Comparison of ENCODE assay signal across 8 mouse cellular contexts in the genomic region with DNA sequence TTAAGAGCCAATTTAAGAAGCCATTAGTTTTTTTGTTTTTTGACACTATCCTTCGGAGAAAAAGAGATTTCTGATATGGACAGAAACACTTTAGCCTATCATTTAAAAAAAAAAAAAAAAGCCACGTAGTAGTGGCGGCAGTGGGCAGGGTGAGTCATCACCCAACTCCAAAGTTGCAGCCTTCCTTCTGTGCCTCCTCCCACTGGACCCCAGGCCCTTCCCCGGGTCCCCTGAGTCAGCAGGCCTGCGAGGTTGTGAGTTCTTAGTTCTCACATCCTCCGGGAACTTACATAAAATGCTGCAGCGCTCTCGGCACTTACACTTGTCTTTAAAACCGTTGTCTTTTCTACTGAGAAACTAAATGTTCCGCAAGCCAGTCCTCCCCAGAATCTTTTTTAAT. TPM values are rescaled to one million over a fixed set of nuclear protein-coding genes. Genes with fewer than 3 reads are reported as not detected.
DNase-seq lines count a peak whose midpoint lies in the region; ATAC-seq and TF ChIP-seq lines count a peak whose summit lies in the region.

No protein-coding gene starts in this region.

- peak; percentile 25 for DNase-seq in left cerebral cortex, adult 11 months (ENCODE audit: low spot score)
- DNase-seq in left cerebral cortex, postnatal 4 days, result no peak
- peak; percentile 69 for DNase-seq in adrenal gland, postnatal 10 days
- DNase-seq in hindbrain, embryonic 11.5 days (ENCODE audit: low spot score), result peak; percentile 36
- no peak for DNase-seq in limb, embryonic 14.5 days (ENCODE audit: low spot score)
- DNase-seq in thymus, postnatal 14 days, result peak; percentile 45

- no peak for ATAC-seq in forebrain, embryonic 15.5 days (replicated peaks)
- ATAC-seq in hindbrain, embryonic 11.5 days (ENCODE audit: low FRiP score), result no peak
- no peak for ATAC-seq in limb, embryonic 14.5 days (ENCODE audit: low FRiP score, low read depth)
- no peak for ATAC-seq in midbrain, embryonic 13.5 days

- no peak for TF ChIP-seq POLR2A in limb, embryonic 14.5 days (IDR thresholded peaks at IDR 0.05; ENCODE audit: borderline replicate concordance, extremely low read depth, insufficient read depth, insufficient read length)

- H3K27ac ChIP-seq in forebrain, embryonic 15.5 days (replicated peaks), result no peak overlapping the region
- H3K27ac ChIP-seq in hindbrain, embryonic 11.5 days (ENCODE audit: low read depth, low read length), result no peak overlapping the region
- H3K27ac ChIP-seq in limb, embryonic 14.5 days (replicated peaks; ENCODE audit: low read depth, low read length), result no peak overlapping the region
- H3K27ac ChIP-seq in midbrain, embryonic 13.5 days, result no peak overlapping the region

- intact Hi-C loops in left cerebral cortex, postnatal 4 days (cut with DNase I), result no loop called here

- WGBS in forebrain, embryonic 15.5 days, result 12% methylated on average over 10 of the region's 10 CpGs
- WGBS in hindbrain, embryonic 11.5 days, result 13% methylated on average over 10 of the region's 10 CpGs
- WGBS in limb, embryonic 14.5 days, result 12% methylated on average over 10 of the region's 10 CpGs
- 16% methylated on average over 10 of the region's 10 CpGs for WGBS in midbrain, embryonic 13.5 days

- no peaks in the 10 kb centered on the region for H3K9me3 ChIP-seq in forebrain, embryonic 15.5 days
- H3K9me3 ChIP-seq in hindbrain, embryonic 11.5 days (ENCODE audit: control insufficient read depth, low read length), result no peaks in the 10 kb centered on the region
- H3K9me3 ChIP-seq in limb, embryonic 14.5 days (ENCODE audit: control insufficient read depth, low read length), result no peaks in the 10 kb centered on the region
- no peaks in the 10 kb centered on the region for H3K9me3 ChIP-seq in midbrain, embryonic 13.5 days

- H3K36me3 ChIP-seq in forebrain, embryonic 15.5 days, result no peaks in the 10 kb centered on the region
- no peaks in the 10 kb centered on the region for H3K36me3 ChIP-seq in hindbrain, embryonic 11.5 days (ENCODE audit: control insufficient read depth, insufficient read depth, low read length)
- no peaks in the 10 kb centered on the region for H3K36me3 ChIP-seq in limb, embryonic 14.5 days (ENCODE audit: control insufficient read depth, insufficient read depth, low read length)
- no peaks in the 10 kb centered on the region for H3K36me3 ChIP-seq in midbrain, embryonic 13.5 days

- H3K4me3 ChIP-seq in forebrain, embryonic 15.5 days, result peak overlapping the region; percentile 94
- peak overlapping the region; percentile 77 for H3K4me3 ChIP-seq in hindbrain, embryonic 11.5 days (ENCODE audit: low read depth, low read length)
- H3K4me3 ChIP-seq in limb, embryonic 14.5 days (replicated peaks; ENCODE audit: low read length), result peak overlapping the region; percentile 89
- H3K4me3 ChIP-seq in midbrain, embryonic 13.5 days (replicated peaks), result peak overlapping the region; percentile 94

- H3K4me1 ChIP-seq in forebrain, embryonic 15.5 days, result peaks cover 45% of the 10 kb centered on the region
- H3K4me1 ChIP-seq in hindbrain, embryonic 11.5 days (replicated peaks; ENCODE audit: control insufficient read depth, insufficient read depth, low read length), result no peaks in the 10 kb centered on the region; the same call in 1 of the 2 replicates
- peaks cover 26% of the 10 kb centered on the region for H3K4me1 ChIP-seq in limb, embryonic 14.5 days (ENCODE audit: control insufficient read depth, insufficient read depth, low read length)
- peaks cover 63% of the 10 kb centered on the region for H3K4me1 ChIP-seq in midbrain, embryonic 13.5 days (replicated peaks)

- H3K4me2 ChIP-seq in forebrain, embryonic 15.5 days (replicated peaks), result peak overlapping the region; percentile 62
- peak overlapping the region; percentile 83 for H3K4me2 ChIP-seq in hindbrain, embryonic 11.5 days (replicated peaks; ENCODE audit: low read depth, low read length)
- peak overlapping the region; percentile 94 for H3K4me2 ChIP-seq in limb, embryonic 14.5 days (replicated peaks; ENCODE audit: low read depth, low read length, severe bottlenecking)
- H3K4me2 ChIP-seq in midbrain, embryonic 13.5 days (replicated peaks), result peak overlapping the region; percentile 65

- H3K27me3 ChIP-seq in forebrain, embryonic 15.5 days, result no peaks in the 10 kb centered on the region
- H3K27me3 ChIP-seq in hindbrain, embryonic 11.5 days (ENCODE audit: control insufficient read depth, insufficient read depth, low read length), result no peaks in the 10 kb centered on the region
- H3K27me3 ChIP-seq in limb, embryonic 14.5 days (ENCODE audit: control insufficient read depth, insufficient read depth, low read length), result no peaks in the 10 kb centered on the region
- H3K27me3 ChIP-seq in midbrain, embryonic 13.5 days, result no peaks in the 10 kb centered on the region

- peak overlapping the region; percentile 16; the same call in 1 of the 2 replicates for H3K9ac ChIP-seq in forebrain, embryonic 15.5 days (replicated peaks)
- peak overlapping the region; percentile 27; the same call in 1 of the 2 replicates for H3K9ac ChIP-seq in hindbrain, embryonic 11.5 days (ENCODE audit: low read depth, low read length)
- peak overlapping the region; percentile 45 for H3K9ac ChIP-seq in limb, embryonic 14.5 days (ENCODE audit: low read depth, low read length, severe bottlenecking)
- peak overlapping the region; percentile 61 for H3K9ac ChIP-seq in midbrain, embryonic 13.5 days (replicated peaks)

RNA-seq across cellular contexts. Expression of gene Mapk6, which starts 2.0 kb away (rescaled TPM):
- 100 to 1,000 TPM; 108 to 111 TPM for total RNA-seq in left cerebral cortex, postnatal 4 days (2021)
- total RNA-seq in adrenal gland, postnatal 10 days (2021), result 10 to 100 TPM; 34.6 to 35.1 TPM
- 137 and 138 TPM in 2 replicates for polyA plus RNA-seq in forebrain, embryonic 15.5 days (2015; fragmentation: Nextera tagmentation; extraction: Ambion mirVana)
- 198 and 217 TPM in 2 replicates for polyA plus RNA-seq in hindbrain, embryonic 11.5 days (2014; fragmentation: Nextera tagmentation; extraction: Ambion mirVana)
- polyA plus RNA-seq in limb, embryonic 14.5 days (2012; rRNA removed), result 37.5 and 38.8 TPM in 2 replicates
- 57.0 and 71.3 TPM in 2 replicates for polyA plus RNA-seq in limb, embryonic 14.5 days (2014; fragmentation: Nextera tagmentation; extraction: Ambion mirVana)
- polyA plus RNA-seq in midbrain, embryonic 13.5 days (2015; fragmentation: Nextera tagmentation; extraction: Ambion mirVana), result 196 and 199 TPM in 2 replicates

RNA-seq across cellular contexts. Expression of gene Leo1, which starts 33.5 kb away (rescaled TPM):
- total RNA-seq in left cerebral cortex, postnatal 4 days (2021), result 10 to 100 TPM; 36.9 to 38.3 TPM
- total RNA-seq in adrenal gland, postnatal 10 days (2021), result 10 to 100 TPM; 26.1 to 27.1 TPM
- polyA plus RNA-seq in forebrain, embryonic 15.5 days (2015; fragmentation: Nextera tagmentation; extraction: Ambion mirVana), result 40.6 and 40.7 TPM in 2 replicates
- polyA plus RNA-seq in hindbrain, embryonic 11.5 days (2014; fragmentation: Nextera tagmentation; extraction: Ambion mirVana), result 48.5 and 53.2 TPM in 2 replicates
- polyA plus RNA-seq in limb, embryonic 14.5 days (2012; rRNA removed), result 11.9 and 21.9 TPM in 2 replicates
- polyA plus RNA-seq in limb, embryonic 14.5 days (2014; fragmentation: Nextera tagmentation; extraction: Ambion mirVana), result 33.5 and 34.8 TPM in 2 replicates
- polyA plus RNA-seq in midbrain, embryonic 13.5 days (2015; fragmentation: Nextera tagmentation; extraction: Ambion mirVana), result 46.8 and 49.2 TPM in 2 replicates

Comparison
In these comparisons a context has a peak if more than half of its experiments do, and no peak if none do; other contexts are left out.
1. DNase-seq: peak in left cerebral cortex, adult 11 months (single experiment), adrenal gland, postnatal 10 days (single experiment), hindbrain, embryonic 11.5 days (single experiment) and thymus, postnatal 14 days (single experiment); none in left cerebral cortex, postnatal 4 days (single experiment) and limb, embryonic 14.5 days (single experiment).
2. Peak in every context shown above with its lines, with median percentiles within 50 percentile points of each other: H3K4me2 ChIP-seq, H3K4me3 ChIP-seq and H3K9ac ChIP-seq.